Mouse (Mus musculus) fibroblast of lung, adult 2 months (primary cell): ENCODE data around the gene Ttll2.
"Not testable (repeated sequence)": the region's sequence is repeated elsewhere in the genome, so short reads cannot be mapped to it uniquely, and the experiment has no call there.

Experiments used
- DNase-seq: peaks from one replicate; pipeline ENCODE4 v3.0.0-alpha.2; 2011; ENCODE audit warnings: low read depth

The Ttll2 gene

DNA sequence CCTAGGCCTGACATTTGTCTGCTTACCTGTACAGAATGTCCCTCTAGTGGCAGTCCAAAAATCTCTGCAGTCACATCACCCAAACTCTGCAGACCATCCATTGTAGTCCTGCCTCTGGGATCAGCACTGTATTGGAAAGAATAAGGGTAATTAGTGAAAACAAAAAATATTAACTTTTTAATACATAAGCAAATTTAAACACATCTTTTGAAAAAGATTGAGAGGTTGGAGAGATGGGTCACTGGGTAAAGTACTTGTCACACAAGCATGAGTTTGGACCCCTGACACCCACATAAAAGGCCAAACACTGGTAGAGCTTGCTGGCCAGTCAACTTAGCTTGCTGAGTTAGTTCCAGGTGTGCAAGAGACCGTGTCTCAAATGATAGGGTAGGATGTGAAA, at the start of gene Ttll2:
Gene Ttll2, minus strand, starts transcription at position 101 of the 400 bp plus-strand sequence.
- DNase-seq, result not testable (repeated sequence)

DNA sequence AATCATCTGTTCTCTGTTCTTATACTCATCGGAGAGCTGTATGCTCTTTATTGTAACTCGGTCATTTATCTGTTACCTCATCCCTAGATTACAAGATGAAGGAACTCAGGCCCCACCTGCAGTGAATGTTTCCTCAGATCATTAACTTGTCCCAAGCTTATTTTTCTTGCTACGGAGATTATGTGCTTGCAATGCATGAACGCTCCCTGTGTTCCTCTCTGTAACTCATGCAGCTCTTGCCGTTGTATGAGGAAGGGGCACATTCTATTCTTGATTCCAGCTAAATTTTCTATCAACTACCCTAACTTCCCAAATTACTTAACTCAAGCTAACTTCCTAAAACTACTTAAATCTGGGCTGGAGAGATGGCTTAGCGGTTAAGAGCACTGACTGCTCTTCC, 47.3 kb upstream of the Ttll2 start:
- not testable (repeated sequence) for DNase-seq

DNA sequence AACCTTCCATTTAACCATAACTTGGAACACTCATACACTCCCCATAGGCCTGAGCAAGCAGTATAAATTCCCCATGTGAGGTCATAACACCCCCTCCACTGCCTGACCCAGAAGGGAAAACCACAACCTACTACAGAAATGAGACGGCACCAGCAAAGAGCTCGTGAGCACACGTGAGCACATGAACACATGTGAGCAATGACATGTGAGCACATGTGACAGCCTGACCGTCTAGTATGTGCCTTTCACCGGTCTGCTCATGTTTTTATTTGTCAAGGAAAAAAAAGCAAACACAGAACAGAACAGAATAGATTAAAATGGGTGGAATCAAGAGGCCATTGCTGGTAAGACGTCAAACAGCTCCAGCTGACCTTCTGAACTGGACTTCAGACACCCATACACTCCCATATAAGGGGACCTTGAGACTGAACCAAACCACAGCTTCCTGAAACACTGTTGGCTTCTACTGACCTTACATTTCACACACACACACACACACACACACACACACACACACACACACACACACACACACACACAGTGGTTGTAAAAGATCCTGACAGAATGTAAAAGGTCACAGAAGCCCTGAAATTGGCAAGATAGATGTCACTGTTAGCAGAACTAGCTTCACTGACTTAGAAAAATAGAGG, 45.8 kb upstream of the Ttll2 start:
- not testable (repeated sequence) for DNase-seq

DNA sequence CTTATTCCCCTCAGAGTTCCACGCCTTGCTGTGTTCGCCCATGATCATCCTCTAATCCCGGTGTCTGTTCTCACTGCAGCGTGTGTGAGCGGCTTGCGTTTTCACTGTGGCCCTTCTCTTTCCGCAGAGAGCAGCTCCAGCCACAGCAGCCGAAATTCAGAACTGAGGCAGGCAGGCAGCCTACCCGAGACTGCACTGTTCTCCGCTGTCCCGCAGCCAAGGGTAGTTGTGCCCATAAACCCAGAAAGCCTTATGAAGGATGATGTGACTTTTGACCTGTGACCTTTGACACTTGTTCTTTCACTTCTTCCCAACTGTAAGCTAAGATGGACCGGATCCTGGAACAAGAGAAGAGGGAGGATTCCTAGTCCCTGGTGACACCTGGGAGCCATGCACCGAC, 44.6 kb upstream of the Ttll2 start:
- not testable (repeated sequence) for DNase-seq

DNA sequence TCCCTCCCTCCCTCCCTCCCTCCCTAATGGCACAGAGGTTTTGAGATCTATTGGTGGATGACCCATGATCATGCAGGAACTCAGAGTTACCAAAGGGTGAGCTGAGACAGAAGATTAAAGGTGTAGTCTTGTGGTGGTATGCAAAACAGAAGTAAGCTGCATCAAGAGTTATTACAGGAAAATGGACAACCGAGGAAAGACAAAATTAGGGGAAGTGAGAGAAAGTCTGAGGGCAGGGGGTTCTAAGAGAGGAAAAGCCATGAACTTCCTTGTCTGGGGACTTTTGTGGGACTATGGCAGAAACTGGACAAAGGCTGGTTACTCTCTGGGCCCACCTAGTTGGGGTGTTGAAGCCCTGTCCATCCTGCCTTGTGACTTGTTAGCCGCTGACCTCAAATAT, 43.8 kb upstream of the Ttll2 start:
- not testable (repeated sequence) for DNase-seq

DNA sequence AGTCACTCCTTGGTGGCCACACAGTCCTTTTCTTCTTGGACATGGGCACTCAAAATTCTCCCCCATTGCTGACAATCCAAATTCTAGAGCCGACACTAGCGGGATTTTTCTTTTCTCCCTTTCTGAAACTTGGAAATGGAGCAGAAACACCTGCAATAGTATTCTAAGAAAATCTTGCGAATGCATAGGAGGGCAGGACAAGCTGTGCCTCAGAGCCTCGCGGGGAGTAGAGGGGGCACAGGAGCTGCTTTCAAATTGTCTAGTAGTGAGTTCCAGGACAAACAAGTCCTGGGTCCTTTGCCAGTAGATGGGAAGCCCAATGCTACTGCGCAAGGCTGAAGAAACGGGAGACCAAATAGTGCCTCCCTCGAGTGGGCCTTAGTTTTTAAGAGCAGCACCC, 43.2 kb upstream of the Ttll2 start:
- DNase-seq, result not testable (repeated sequence)

DNA sequence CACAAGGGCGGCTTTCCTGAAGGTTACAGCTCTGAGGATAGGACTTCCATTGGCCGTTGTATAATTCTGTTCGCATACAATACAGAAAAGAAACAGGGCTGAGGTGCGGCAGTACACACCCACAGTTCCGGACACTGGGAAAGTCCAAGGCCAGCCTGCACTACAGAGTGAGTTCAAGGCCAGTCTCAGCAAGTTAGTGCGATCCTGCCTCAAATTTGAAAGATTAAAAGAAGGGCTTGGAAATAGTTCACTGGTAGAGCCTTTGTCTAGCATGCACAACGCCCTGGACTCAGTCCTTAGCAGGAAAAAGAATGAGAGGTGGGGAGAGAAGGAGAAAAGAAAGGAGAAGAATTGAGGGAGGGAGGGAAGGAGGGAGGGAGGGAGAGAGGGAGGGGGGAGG, 42.6 kb upstream of the Ttll2 start:
- not testable (repeated sequence) for DNase-seq

DNA sequence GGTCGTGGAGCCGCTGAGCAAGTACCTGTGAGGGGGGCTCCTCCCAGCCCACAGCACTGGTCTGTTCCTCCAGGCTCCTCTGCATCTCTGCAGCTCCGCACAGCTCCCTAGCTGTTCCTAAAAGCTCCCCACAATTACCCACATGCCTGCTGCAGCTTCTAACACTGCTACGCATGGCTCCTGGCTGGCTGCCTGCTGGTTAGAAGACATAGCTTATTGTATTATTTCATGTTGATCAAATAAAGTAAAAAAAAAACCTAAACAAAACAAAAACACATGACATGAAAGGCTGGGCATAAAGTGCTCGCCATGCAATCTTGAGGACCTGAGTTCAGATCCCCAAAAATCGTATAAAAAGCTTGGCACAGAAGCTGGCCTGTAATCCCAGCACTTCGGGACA, 37.4 kb upstream of the Ttll2 start:
- DNase-seq, result not testable (repeated sequence)

DNA sequence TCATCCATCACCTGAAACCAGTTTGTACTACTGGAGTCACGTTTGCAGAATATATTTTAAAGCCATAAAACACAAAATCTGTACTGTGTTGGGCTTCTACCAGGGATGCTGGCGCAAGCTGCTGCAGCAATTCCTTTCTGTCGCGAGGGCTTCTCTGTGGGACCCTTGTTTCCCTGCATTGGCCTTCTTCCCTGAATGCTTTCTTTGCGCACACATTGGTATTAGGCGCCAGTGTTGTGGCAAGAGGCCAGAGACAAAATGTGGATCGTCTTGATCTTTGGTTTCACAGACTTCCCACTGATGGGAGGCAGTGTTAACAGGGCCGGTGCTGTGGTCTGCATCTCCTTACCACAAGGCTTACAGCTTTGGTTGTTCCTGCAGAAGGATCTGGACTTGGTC, 36.5 kb upstream of the Ttll2 start:
- DNase-seq, result not testable (repeated sequence)

DNA sequence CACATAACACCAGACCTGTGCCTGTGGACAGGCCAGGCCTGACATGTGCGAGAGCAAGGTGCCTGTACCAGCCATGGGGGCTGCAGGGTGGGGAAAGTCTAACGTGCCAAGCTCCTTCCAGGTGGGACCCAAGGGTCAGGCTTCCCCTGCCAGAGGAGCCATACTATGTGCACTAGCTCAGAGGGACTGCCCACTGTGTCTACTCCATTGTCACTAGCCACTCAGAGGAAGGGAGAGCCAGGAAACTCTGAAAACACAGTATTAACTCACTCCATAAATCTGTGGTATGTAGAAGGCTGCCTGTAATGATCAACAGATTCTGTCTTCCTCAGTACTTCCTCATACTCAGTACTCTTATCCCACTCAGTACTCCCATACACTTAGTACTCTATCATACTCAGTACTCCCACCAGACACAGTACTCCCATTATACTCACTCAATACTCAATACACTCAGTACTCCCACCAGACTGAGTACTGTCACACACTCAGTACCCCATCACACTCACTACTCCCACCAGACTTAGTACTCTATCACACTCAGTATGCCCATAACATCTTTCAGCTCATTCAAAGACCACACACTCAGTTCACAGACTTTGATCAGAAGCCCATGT, 36.0 kb upstream of the Ttll2 start:
- DNase-seq, result not testable (repeated sequence)

DNA sequence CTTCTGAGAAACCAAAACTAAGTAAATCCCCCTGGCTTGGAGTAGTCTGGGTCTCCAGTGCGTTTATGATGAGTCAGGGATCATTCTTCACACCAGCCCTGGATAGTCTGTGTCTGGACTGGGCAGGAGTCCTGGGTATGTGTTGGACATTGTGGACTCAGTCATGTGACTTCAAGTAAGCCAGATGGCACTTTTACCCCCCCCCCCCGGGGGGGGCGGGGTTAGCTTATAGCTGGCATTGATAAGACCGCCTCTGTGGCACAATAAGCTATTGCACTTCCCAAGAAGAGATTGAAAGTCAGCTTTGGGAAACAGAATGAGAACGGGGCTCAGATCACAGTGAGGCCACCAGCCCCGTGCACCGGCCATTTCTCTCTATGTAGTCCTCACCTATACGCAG, 33.5 kb upstream of the Ttll2 start:
- not testable (repeated sequence) for DNase-seq

DNA sequence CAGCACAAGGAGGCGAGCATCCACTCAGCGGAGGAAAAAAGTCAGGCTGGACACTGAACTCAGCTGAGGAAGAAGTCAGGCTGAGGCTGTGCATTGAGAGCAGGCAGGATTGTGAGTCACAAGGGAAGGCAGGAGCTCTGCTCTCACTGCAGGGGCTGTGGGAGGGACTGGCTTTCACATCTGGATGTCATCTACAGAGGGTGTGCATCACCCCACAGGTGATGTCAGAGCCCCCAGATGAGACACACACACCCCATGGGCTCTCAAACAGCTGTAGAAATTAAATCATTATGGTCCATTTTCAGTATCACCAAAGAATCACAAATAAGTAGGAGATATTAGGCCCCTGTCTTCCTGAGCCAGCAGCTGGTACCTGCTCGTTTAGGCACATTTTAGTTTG, 32.9 kb upstream of the Ttll2 start, which contains the start of gene Unc93a2:
Gene Unc93a2, minus strand, starts transcription at position 101 of the 400 bp plus-strand sequence.
- DNase-seq, result not testable (repeated sequence)

DNA sequence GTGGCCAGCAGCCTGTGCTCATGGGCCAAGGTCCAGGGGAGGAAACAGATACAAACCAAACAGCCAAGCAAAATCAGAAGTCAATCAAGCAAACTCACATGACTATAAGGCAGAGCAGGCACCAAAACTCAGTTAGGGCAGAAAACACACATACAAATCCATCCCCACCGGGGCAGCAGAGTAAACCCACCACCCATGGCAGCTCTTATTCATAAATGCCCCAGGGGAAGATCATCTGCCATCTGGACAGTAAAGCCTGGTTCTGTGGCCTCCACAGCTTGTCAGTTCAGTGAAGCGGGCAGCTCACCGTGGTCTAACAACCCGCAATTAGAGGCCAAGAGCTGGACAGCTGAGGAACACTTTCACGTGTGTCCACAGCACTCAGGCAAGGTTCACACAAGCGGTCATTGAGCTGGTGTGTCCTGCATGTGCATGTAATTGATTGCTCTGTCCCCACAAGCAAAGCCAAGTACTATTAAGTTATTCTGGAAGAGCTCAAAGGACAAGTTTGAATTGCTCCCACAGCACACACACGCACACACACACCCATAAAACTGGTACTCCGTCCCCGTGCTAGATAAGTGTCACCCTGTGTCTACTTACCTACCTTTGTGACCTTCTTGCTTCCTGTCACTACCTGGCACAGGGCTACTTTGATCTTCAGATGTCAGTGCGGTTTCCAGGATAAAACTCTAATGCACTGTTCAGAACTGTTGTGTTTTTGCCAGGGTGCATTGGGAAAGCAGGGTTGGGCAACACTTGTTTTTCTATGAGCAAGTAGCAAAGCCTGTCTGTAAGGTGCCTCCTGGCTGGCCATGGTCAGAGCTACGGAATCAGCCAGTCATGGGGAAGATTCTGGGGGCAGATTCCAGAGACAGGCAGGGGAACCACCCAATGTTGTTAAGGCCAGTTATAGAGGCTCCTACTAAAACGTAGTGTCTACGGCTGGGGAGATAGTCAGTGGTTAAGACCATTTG, 31.0 kb upstream of the Ttll2 start:
- DNase-seq, result not testable (repeated sequence)

DNA sequence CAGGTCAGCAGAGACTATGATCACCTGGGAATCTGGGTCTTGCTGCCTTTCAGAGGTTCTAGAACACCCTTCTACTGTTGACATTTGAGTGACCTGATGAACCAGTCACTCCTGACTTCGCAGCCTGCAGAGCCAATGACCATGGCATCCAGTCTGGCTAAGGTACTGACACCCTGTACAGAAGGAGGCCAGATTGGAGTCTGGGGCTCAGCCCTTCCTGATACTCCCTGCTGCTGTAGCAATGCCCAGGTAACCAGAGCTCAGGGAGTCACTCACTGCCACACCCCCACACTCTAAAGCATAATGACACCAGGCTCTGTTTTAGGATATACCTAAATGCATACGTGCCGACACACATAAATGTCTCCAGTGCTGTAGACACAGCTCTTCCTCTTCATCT, 30.2 kb upstream of the Ttll2 start:
- DNase-seq, result not testable (repeated sequence)

DNA sequence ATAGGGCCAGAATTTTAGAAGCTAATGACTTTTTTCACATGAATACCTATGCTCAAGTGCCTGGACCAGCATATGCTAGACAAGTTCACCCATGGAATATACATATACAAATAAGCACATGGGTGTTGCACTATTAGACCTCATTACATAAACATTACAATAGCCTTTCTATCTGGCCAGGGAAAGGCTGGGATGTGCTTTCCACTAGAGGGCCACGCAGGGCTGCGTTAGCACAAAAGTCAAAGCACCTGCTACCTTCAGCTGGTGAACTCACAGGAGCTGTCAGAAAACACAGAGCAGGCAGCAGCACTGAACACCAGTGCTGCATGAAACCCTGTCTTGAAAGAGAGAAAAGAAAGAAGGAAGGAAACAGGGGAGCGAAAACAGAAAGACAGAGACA, 25.4 kb upstream of the Ttll2 start:
- DNase-seq, result not testable (repeated sequence)

DNA sequence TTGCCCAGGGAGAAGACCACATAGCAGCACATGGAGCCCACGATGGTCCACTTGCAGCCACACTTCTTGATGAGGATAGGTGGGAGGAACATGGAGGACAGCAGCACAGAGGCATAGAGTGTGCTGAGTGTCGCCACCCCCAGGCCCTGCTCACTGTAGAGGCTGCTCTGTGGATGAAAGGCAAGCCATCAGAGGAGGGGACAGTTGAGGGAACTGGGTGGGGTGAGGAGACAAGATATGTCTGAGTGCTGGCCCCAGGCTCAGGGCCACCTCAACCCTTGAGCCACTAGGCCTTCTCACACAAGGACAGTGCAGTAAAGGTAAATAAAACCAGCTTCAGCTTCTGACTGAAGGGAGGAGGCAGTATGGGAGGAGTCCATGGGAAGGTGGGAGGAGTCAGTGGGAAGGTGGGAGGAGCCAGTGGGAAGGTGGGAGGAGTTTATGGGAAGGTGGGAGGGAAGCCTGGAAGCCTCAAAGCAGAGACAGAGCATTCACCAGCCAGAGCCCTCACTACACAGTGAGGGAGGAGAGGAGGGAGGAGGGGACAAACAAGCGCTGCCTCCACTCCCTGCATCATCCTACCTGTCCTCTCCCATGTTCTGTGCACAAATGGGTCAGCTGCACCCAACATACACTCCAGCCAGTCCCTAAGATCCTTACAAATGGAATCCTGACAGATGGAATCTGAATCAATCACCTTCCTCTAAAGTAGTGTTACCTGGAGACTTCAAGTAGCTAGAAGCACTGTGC, 24.6 kb upstream of the Ttll2 start:
- DNase-seq, result not testable (repeated sequence)

DNA sequence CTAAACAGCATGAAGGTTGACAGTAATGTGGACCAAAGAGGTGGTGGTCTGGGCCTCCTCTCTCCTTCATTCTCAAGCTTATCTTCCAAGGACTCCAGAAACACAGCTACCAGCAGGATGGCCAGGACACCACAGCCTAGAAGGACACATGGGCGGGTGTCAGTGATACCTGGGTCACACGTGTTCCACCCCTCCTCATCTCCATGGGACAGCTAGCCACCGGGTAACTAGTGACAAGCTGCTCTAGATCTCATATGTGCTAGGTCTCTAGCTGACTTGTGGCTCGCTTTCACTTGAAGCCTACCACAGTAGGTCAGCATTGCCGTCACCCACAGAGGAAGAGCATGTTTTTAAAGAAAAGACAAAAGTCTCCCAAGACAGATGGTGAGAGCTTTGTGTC, 19.4 kb upstream of the Ttll2 start, which contains the start of gene Gm49630:
Gene Gm49630, minus strand, starts transcription at position 101 of the 400 bp plus-strand sequence.
- DNase-seq, result not testable (repeated sequence)

DNA sequence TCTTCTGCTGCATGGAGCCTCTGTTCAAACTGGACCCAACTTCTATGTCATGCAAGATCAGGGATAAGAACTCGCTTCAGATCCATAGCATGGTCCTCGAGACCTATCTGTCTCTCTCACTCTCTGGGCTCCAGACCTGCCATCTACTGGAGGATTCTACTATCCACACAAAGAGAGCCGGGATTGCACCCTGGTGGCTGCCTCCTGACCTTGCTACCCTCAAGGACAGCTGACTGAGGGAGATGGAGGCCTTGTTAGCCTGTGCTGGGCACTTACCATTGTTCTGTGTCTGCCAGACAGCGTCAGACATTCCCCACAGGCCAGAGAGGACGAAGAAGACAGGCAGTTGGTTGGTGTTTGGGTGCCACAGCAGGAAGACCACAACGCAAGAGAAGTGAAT, 16.9 kb upstream of the Ttll2 start:
- DNase-seq, result not testable (repeated sequence)

DNA sequence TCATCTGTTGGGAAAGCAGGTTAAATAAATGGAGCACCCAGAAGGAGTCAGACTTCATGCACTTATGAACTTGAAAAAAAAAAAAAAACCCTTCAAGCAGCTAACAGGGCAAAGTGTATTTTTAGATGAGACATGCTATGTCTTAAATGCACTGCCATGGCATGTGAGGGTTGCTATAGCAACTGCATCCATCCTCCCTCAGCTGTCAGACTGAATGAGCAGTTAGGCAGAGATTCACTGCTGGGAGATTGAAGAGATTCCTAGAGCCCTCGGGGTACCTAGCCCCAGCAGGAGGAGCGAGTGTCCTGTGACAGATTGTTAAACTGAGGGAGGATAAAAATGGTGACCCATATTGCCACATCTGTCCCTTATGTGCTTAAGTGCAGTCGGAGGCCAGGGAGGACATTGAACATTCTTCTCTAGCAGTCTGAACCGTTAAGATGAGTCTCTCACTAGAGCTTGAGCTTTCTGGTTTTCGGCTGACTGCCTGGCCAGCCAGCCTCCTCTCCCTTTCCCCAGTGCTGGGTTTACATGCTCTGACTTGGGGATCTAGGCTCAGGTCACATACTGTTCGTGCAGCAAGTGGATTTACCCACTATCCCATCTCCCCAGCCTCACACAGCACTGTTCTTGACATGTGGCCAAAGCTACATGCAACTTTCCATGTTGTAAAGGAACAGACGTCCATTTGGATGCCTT, 14.3 kb upstream of the Ttll2 start:
- not testable (repeated sequence) for DNase-seq

DNA sequence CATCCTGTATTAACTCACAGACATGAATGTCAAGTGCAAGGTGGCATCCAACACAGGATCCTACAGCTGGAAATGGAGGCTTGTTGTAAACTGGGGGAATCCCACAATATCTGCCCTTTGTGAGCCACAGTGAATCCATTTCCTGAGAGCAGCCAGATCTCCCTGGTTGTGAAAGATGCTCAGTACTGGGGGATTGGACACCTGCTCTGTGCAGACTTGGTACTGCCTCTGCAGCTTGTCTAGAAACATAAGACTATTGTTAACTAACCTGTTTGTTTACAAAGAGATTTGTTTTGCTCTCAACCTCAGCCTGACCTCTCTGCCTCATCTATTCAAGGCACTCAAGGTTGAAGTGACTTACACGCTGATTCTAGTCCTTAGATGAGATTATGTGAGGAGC, 13.8 kb upstream of the Ttll2 start:
- DNase-seq, result not testable (repeated sequence)

DNA sequence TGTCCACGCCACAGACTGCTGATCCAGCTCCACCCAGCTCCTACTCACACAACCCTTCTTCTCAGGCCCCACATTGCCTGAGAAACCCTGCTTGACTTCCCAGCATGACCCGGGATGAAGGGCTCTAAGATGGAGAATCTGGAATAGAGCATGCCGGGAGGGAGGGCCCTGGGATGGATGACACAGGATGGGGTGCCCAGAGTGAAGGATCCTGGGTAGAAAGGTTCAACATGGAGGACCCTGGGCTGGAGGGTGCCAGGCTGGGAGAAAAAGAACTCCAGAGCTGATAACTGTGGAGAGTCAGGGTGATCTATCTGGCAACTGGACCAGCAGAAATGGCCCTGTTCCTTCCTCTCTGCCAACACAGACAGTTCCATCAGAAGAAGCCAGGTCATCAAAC, 13.1 kb upstream of the Ttll2 start:
- not testable (repeated sequence) for DNase-seq
